Mouse (Mus musculus) liver, embryonic 13.5 days (tissue): Measurements from ENCODE around the gene Unc5b. TPM values are rescaled to one million over a fixed set of nuclear protein-coding genes. Genes with fewer than 3 reads are reported as not detected.

ENCODE experiments used
- ATAC-seq: fragments of 200-750 bp; cut with Nextera tagmentation; 2 replicates; pipeline ENCODE4 v1.8.0; 2017; ENCODE audit warnings: low read depth, mild to moderate bottlenecking, moderate number of reproducible peaks, moderate library complexity
- DNase-seq: peaks from one replicate; pipeline ENCODE4 v3.0.0; 2022
- H3K27ac ChIP-seq: fragments of 300-500 bp; sonication (generic); 2 replicates; pipeline ENCODE4 v1.5.1; 2015; ENCODE audit warnings: moderate library complexity, mild to moderate bottlenecking, inconsistent platforms
- H3K27me3 ChIP-seq: fragments of 300-500 bp; sonication (generic); 2 replicates; pipeline ENCODE4 v1.6.1; 2015; ENCODE audit warnings: mild to moderate bottlenecking, inconsistent platforms
- H3K36me3 ChIP-seq: fragments of 300-500 bp; sonication (generic); 2 replicates; pipeline ENCODE4 v1.6.1; 2015; ENCODE audit warnings: mild to moderate bottlenecking, inconsistent platforms
- H3K4me1 ChIP-seq: fragments of 300-500 bp; sonication (generic); replicated peaks from 2 replicates; pipeline ENCODE4 v1.6.1; 2015; ENCODE audit warnings: inconsistent platforms
- H3K4me2 ChIP-seq: fragments of 300-500 bp; sonication (generic); 2 replicates; pipeline ENCODE4 v1.6.1; 2015; ENCODE audit warnings: inconsistent platforms, mild to moderate bottlenecking, moderate library complexity
- H3K4me3 ChIP-seq: fragments of 300-500 bp; sonication (generic); replicated peaks from 2 replicates; pipeline ENCODE4 v1.5.1; 2015; ENCODE audit warnings: mild to moderate bottlenecking, inconsistent platforms
- H3K9ac ChIP-seq: fragments of 300-500 bp; sonication (generic); 2 replicates; pipeline ENCODE4 v1.6.1; 2015; ENCODE audit warnings: mild to moderate bottlenecking, inconsistent platforms
- H3K9me3 ChIP-seq: fragments of 300-500 bp; sonication (generic); replicated peaks from 2 replicates; pipeline ENCODE4 v1.6.1; 2016; ENCODE audit warnings: inconsistent platforms
- WGBS: fragments of 180-500 bp; shearing (Covaris S2); methylation state at CpG from one replicate; pipeline ENCODE4 v1.1.7; 2015; ENCODE audit not compliant: insufficient replicate concordance; 5-methylcytosine and 5-hydroxymethylcytosine counted together
- polyA plus RNA-seq: library from polyadenylated mRNA; unstranded; fragments of >200 nt; fragmentation: Nextera tagmentation; extraction: Ambion mirVana; gene quantifications from 2 replicates; pipeline ENCODE4 v1.2.1, GENCODE M21; 2015

The Unc5b gene
- polyA plus RNA-seq, 1 experiment from 2014 or later, result 0.52 TPM

DNA sequence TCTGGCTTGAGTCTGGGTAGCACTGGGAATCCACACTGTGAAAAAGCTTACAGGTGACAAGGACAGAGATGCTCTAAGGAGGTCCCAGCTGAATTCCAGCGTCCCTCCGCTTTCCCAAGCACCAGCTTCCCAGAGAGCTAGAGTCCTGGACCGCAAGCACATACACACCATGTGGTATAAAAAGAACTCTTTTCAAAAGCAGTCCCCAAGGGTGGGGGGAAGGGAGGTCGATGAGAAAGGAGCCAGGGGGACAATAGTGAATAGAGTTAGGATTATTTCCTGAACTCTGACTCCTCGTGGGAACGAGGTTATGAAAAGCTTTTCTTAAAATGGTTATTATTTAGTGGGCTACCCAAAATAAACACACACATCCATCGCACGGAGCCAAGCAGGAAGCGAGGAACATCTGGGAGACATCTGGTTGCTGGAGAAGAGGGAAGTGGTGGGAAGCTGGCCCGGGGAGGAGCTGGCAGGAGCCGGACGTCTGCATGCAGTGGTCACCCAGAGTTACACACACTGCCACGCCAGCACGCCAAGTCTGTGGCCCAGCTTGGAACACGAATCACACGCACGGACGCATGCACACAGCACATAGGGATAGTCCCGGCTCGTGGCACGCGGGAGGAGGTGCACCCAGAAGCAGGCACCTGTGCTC, 23.7 kb downstream of the Unc5b start:
- Histone ChIP-seq H3K9ac (no peak overlapping the region), H3K4me3 (no peak overlapping the region), H3K4me2 (no peak overlapping the region), H3K9me3 (no peaks in the 10 kb centered on the region), H3K27ac (no peak overlapping the region), H3K36me3 (no peaks in the 10 kb centered on the region), H3K4me1 (peaks cover 13% of the 10 kb centered on the region), H3K27me3 (peaks cover 33% of the 10 kb centered on the region)
- ATAC-seq, result no peak
- DNase-seq, result no peak
- 24% methylated on average over 22 of the region's 22 CpGs for WGBS

DNA sequence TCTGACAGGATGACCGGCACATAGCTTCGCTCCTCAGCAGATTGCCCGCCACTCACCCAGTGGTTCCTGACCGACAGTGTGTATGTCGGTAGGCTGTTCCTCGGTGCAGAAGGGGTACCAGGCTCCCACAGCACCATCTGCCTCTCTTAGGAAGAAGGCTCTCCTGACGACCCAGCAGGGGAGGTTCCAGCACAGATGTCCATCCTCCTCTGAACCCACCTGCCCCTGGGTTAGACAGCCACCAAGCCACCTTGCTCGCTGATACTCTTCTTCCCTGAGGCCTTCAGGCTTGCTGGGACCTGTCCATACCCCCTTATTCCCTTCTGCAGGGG, 25.2 kb downstream of the Unc5b start:
- no peak overlapping the region for H3K4me2 ChIP-seq
- whole genome bisulfite sequencing, result 63% methylated on average over 8 of the region's 8 CpGs
- no peak overlapping the region for H3K4me3 ChIP-seq
- H3K4me1 ChIP-seq, result peaks cover 4% of the 10 kb centered on the region; the same call in 1 of the 2 replicates
- no peaks in the 10 kb centered on the region for H3K9me3 ChIP-seq
- no peak overlapping the region for H3K9ac ChIP-seq
- no peak overlapping the region for H3K27ac ChIP-seq
- DNase-seq, result no peak
- peaks cover 33% of the 10 kb centered on the region for H3K27me3 ChIP-seq
- ATAC-seq, result no peak
- H3K36me3 ChIP-seq, result no peaks in the 10 kb centered on the region

DNA sequence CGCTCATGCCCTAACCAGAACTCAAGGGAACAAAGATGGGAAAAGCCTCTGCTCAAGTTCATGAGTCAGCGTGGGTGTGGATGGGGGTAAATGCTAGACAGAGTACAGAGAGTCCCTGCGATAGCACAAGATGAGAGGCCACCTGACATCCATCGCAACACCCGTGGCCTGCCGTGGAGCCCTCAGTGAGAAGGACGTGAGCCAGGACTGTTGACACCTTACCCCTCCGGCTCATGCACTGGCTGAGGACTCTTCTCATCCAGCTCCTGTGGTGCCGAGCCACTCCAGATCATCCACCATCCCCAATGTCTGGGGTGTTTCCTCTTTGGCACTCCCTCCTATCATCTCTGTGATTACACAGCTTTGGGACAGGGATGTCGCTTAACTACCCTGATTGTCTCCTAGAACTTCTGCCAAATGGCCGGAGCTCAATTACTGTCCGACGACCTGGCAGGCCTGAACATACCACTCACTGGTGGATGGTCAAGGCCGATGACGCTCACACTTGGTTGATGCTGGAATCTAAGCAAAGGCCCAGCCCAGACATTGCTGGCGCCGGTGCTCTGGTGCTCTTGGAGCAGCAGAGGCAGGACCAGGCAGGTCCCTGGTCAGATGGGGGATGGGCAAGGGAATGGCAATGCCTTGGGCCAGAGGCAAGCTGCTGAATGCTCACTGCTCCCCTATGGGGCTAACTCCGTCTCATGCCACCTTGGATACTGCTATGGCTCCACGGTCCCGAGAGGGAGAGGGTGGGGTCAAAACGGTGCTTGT, 25.8 kb downstream of the Unc5b start:
- ATAC-seq (no peak), DNase-seq (no peak)
- peaks cover 34% of the 10 kb centered on the region for H3K27me3 ChIP-seq
- no peak overlapping the region for H3K4me2 ChIP-seq
- peaks cover 6% of the 10 kb centered on the region for H3K4me1 ChIP-seq
- no peaks in the 10 kb centered on the region for H3K9me3 ChIP-seq
- WGBS, result 61% methylated on average over 21 of the region's 21 CpGs
- no peak overlapping the region for H3K4me3 ChIP-seq
- no peak overlapping the region for H3K27ac ChIP-seq
- no peaks in the 10 kb centered on the region for H3K36me3 ChIP-seq
- no peak overlapping the region for H3K9ac ChIP-seq

DNA sequence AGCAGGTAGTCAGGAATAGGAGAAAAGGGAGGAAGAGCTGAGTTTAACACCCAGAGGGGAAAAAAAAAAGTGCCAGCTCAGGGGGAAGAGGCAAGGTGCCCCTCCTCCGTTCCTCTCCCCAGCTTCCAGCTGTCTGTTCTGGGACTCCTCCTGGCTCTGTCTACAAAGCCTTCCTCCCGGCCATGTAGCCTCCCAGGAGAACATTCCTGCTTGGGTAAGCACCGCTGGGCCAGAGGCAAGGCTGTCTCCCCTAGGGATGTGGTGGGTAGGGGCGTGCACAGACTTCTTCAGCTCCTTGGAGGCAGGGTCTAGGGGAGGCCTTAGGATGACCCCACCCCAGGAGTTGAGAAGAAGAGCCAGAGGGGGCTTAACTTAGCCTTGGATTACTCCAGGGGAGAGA, 26.5 kb downstream of the Unc5b start:
- Histone ChIP-seq H3K9ac (no peak overlapping the region), H3K36me3 (no peaks in the 10 kb centered on the region), H3K9me3 (no peaks in the 10 kb centered on the region), H3K4me2 (no peak overlapping the region), H3K27ac (no peak overlapping the region), H3K4me3 (no peak overlapping the region), H3K4me1 (peaks cover 7% of the 10 kb centered on the region), H3K27me3 (peaks cover 38% of the 10 kb centered on the region)
- ATAC-seq (no peak), DNase-seq (no peak)
- 43% methylated on average over 4 of the region's 4 CpGs for WGBS

DNA sequence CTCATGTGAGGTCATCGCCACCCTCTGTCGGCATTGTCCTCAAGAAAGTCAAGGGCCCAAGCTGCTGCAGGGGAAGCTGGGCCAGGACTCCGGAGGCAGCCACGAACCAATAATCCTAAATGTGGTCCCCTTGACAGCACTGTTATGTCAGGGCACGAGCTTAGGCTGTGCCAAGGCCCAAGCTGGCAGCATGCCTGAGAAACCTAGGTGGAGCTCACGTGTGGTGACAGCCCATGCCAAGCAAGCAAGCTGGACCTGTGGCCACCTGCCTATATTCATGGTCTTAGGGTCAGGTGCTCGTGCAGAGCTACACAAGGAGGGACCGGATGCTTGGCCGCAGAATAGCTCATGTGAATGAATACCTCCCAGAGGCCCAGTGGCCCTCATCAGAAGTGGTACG, 27.4 kb downstream of the Unc5b start:
- ATAC-seq, result no peak
- Histone ChIP-seq H3K4me1 (peaks cover 9% of the 10 kb centered on the region), H3K4me3 (no peak overlapping the region), H3K9me3 (no peaks in the 10 kb centered on the region), H3K27ac (no peak overlapping the region), H3K9ac (no peak overlapping the region), H3K27me3 (peaks cover 46% of the 10 kb centered on the region), H3K4me2 (no peak overlapping the region), H3K36me3 (no peaks in the 10 kb centered on the region)
- DNase-seq, result no peak
- WGBS, result 68% methylated on average over 10 of the region's 10 CpGs

DNA sequence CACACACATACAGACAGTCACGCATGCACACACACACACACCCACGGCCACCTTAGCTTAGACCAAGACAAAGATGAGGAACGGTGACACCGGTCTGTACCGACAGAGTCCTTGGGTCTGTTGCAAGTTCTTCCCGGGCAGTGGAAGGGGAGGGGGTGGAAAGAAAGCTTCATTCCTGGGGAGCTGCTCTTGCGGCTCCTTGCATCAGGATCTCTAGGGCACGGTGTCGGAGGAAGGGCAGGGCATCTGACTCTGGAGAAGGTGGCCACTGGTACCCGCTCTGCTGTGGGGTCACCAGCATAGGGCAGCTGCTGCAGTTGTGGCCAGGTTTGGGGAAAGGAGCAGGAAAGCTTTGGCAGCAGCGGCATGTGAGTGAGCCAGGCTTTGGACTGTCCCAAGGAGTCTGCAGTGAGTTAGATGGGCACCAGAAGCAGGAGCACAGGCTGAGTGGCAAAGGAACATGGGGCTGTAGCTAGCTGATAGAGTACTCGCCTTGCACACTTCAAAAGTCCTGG, 29.4 kb downstream of the Unc5b start:
- Histone ChIP-seq H3K4me2 (no peak overlapping the region), H3K36me3 (no peaks in the 10 kb centered on the region), H3K4me3 (no peak overlapping the region), H3K9me3 (no peaks in the 10 kb centered on the region), H3K27ac (no peak overlapping the region), H3K9ac (no peak overlapping the region), H3K27me3 (peaks cover 45% of the 10 kb centered on the region), H3K4me1 (peaks cover 5% of the 10 kb centered on the region; the same call in 1 of the 2 replicates)
- DNase-seq, result no peak
- WGBS, result 37% methylated on average over 12 of the region's 12 CpGs
- no peak for ATAC-seq

DNA sequence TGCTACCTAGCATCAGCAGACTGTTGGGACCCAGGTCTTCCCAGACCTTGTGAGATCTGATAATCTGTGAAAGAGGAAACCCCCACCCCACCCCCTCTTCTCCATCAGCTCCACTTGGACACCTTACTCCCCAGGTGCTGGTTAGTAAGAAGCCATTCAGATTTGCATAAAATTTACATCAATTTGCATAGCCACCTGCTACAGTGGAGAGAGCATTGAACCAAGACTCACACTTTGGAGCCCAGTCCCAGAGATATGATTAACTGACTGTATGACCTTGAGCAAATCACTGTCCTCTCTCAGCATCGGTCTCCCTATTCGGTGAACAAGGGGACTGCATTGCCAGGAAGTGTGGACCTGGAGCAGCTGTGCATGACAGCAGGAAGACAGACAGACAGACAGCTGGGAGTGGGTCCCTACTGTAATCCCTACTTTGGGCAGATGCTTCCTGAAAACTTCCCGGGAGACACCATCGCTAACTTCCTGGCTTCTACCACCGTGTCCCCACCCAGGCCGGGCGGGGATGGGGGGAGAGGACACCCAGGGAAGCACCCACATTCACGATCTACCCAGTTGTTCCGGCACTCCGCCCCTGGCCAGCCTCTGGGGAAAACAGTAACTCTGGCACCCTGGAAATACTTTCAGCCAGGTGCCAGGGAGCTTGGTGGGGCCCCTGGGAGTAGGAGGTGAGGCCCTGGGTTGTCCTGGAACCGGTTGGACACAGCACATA, 30.0 kb downstream of the Unc5b start:
- H3K4me1 ChIP-seq, result peaks cover 5% of the 10 kb centered on the region; the same call in 1 of the 2 replicates
- H3K36me3 ChIP-seq, result no peaks in the 10 kb centered on the region
- H3K27me3 ChIP-seq, result peaks cover 45% of the 10 kb centered on the region
- H3K27ac ChIP-seq, result no peak overlapping the region
- 23% methylated on average over 11 of the region's 11 CpGs for WGBS
- ATAC-seq, result no peak
- H3K4me3 ChIP-seq, result no peak overlapping the region
- H3K9me3 ChIP-seq, result no peaks in the 10 kb centered on the region
- no peak overlapping the region for H3K9ac ChIP-seq
- no peak overlapping the region for H3K4me2 ChIP-seq
- no peak for DNase-seq

DNA sequence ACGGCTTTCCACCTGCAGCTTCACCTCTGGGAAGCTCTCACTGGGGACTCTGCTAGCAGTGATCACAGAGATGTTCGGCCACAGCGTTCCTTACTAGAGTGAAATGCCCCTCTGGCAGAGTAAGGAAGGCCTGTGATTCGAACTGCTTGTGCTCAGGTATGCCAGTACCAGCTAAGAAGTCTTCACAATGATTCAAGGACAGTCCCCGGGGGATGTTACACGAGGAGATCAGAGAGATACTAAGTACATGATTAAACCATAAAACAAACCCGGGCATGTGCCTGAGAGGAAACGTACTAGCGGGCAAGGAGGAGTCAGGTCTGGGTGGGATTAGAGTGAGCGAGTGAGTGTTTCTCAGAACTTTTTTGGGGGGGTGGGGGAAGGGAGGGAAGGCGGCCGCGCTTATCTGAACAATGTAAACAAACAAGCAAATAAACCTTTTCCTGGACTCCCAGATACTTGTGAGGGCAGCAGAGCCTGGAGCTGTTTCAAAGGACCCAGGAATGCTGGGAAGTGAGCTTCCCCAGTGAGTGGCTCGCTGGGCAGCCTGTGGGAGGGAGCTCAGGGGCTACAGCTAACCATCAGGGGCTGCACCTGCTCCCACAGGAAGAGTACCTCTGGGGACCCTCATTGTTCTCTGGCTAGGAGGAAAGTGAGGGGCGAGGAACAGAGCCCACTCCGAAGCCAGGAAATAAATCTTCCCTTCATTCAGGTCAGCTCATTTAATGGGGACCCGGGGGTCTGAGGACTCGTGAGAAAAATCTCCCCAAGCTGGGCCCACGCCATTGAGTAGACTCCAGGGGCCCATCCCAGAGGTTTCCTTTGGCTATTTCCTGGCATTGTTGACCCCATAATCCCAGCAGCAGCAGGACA, 30.9 kb downstream of the Unc5b start:
- Histone ChIP-seq H3K4me2 (no peak overlapping the region), H3K27me3 (peaks cover 45% of the 10 kb centered on the region), H3K4me1 (peaks cover 5% of the 10 kb centered on the region; the same call in 1 of the 2 replicates), H3K9me3 (no peaks in the 10 kb centered on the region), H3K4me3 (no peak overlapping the region), H3K36me3 (no peaks in the 10 kb centered on the region), H3K9ac (no peak overlapping the region), H3K27ac (no peak overlapping the region)
- DNase-seq (no peak), ATAC-seq (no peak)
- WGBS, result 10% methylated on average over 19 of the region's 19 CpGs

DNA sequence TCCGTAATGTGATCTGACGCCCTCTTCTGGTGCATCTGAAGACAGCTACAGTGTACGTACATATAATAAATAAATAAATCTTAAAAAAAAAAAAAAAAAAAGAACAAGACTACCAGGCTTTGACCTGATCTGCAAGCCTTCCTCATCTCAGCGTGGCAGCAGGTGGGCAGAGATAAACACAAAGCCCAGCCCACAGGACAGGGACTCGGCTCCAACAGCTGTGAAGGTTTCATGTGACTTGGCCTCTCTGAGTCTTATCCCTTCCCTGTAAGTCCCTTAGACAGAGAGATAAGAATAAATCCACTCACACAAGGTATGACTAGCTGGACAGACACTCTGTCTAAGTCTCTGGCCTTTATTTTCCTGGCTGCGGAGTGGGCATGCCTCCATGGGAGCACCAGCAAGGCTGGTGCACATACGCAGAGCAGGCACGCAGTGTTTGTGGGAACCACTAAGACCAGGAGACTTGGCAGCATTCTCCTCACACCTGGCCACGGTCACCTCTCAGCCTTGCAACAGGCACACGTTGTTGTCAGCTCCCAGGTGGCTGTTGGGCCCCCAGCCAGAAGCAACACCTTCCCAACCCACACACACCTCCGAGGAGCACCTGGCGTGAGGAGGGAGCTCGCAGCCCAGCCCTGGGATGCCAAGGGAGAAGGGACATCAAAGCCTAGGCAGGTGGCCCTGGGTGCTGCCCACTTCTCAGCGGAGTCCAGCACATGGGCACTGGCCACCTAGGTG, 33.5 kb downstream of the Unc5b start:
- H3K27me3 ChIP-seq, result peaks cover 42% of the 10 kb centered on the region
- H3K4me2 ChIP-seq, result no peak overlapping the region
- no peaks in the 10 kb centered on the region for H3K36me3 ChIP-seq
- H3K27ac ChIP-seq, result no peak overlapping the region
- DNase-seq (no peak), ATAC-seq (no peak)
- no peak overlapping the region for H3K9ac ChIP-seq
- WGBS, result 56% methylated on average over 14 of the region's 14 CpGs
- H3K4me3 ChIP-seq, result no peak overlapping the region
- no peaks in the 10 kb centered on the region for H3K9me3 ChIP-seq
- peaks cover 15% of the 10 kb centered on the region; the same call in 1 of the 2 replicates for H3K4me1 ChIP-seq

DNA sequence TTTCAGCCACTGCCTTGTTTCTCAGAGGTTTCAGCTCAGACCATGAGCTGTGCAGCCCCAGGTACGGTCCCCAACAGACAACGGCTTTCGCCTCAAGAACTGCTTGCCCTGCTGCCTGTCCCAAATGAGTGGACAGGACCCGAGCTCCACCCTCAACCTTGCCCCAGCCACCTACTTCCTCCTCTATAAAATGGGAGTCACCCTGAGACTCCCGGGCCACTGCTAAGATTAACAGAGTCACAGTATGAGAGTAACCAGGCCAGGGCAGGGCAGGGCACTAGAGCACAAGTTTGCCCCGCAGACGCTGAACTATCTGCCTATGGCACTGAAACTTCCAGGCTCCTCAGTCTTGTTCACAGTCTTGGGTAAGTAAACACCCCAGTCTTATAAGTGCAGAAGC, 34.9 kb downstream of the Unc5b start:
- Histone ChIP-seq H3K27me3 (peaks cover 28% of the 10 kb centered on the region), H3K9me3 (no peaks in the 10 kb centered on the region), H3K27ac (no peak overlapping the region), H3K4me1 (peaks cover 15% of the 10 kb centered on the region; the same call in 1 of the 2 replicates), H3K9ac (no peak overlapping the region), H3K36me3 (no peaks in the 10 kb centered on the region), H3K4me2 (no peak overlapping the region), H3K4me3 (no peak overlapping the region)
- no peak for ATAC-seq
- no peak for DNase-seq
- WGBS, result 66% methylated on average over 7 of the region's 7 CpGs
